Mouse (Mus musculus) kidney, adult 2 months (tissue): ENCODE measurements at regions not wholly inside any gene's neighbourhood (a gene's known extent, or its start where the extent isn't known, plus 50 kb on each side); places are given as distances from the start of the nearest gene placed in this dataset.
"Not testable (repeated sequence)": the region's sequence is repeated elsewhere in the genome, so short reads cannot be mapped to it uniquely, and the experiment has no call there.

ENCODE experiments used
- DNase-seq: peaks from one replicate; pipeline ENCODE4 v3.0.0; 2021
- H3K27ac ChIP-seq: fragments of 200-500 bp; 2 replicates; pipeline ENCODE4 v1.5.1; 2012; ENCODE audit warnings: low read depth, low read length, control low read depth, inconsistent platforms; ENCODE audit not compliant: insufficient read depth
- H3K27me3 ChIP-seq: fragments of 200-500 bp; replicated peaks from 2 replicates; pipeline ENCODE4 v1.6.1; 2012; ENCODE audit warnings: mild to moderate bottlenecking, moderate library complexity, low read length, inconsistent platforms; ENCODE audit not compliant: control insufficient read depth, insufficient read depth
- H3K36me3 ChIP-seq: fragments of 200-500 bp; 2 replicates; pipeline ENCODE4 v1.6.1; 2012; ENCODE audit warnings: mild to moderate bottlenecking, moderate library complexity, low read length, inconsistent platforms; ENCODE audit not compliant: control insufficient read depth, insufficient read depth
- H3K4me1 ChIP-seq: fragments of 200-500 bp; 2 replicates; pipeline ENCODE4 v1.6.1; 2011; ENCODE audit warnings: low read length; ENCODE audit not compliant: control insufficient read depth, insufficient read depth
- H3K4me3 ChIP-seq: fragments of 200-500 bp; 2 replicates; pipeline ENCODE4 v1.5.1; 2011; ENCODE audit warnings: mild to moderate bottlenecking, low read depth, low read length, control low read depth; ENCODE audit not compliant: insufficient read depth
- CTCF ChIP-seq: fragments of 200-500 bp; conservative IDR thresholded peaks from 2 replicates; pipeline ENCODE4 v1.5.1; 2011; ENCODE audit warnings: low read depth, mild to moderate bottlenecking, control low read depth, low read length, moderate library complexity, mixed read lengths; ENCODE audit not compliant: insufficient read depth, insufficient read length
- POLR2A ChIP-seq: fragments of 200-500 bp; IDR thresholded peaks from one replicate; pipeline ENCODE4 v1.6.1; 2011; ENCODE audit warnings: low read depth, low read length, control low read depth
- WGBS: fragments of 180-500 bp; shearing (Covaris S2); methylation state at CpG from one replicate; pipeline ENCODE4 v1.1.7; 2018; 5-methylcytosine and 5-hydroxymethylcytosine counted together

DNA sequence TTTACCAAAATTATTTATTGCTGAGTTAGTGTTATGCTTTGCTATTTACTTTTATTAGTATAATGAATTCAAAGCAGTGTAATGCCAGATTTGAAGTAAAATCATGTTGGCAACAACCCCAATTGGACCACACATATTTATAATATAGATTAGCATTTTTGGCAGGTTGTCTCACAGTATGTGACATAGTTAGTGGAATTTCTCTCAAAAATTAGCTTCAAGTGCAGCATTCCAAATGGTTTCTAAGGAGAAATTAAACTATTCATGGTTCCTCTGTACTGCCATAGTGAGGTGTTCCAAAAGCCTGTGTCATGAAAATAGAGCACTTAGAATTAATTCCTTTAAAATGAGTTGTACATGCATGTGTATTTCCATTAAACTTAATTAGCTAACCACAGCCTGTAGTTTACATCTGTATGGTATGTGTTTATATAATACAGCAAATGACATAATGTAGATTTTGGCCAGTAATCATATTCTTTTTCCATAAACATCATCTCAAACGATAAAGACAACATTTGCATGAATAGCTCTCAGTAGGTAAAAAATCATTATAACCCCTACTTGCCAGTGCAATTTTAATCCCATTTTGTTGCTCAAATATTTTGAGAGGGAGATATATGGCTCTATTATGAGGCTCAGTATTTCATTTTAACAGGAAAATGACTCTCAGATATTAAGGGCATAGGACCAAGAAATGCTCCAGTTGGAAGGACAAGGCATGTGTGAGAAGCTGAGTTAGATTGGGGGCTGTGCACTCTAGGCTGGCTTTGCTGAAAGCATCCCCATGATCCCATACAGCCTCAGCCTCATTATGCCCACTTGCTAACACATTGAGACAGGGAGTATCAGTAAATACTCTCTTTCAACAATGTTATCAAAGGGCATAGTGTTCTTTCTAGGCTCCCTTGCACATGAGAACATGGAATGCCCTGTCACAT lies 678.9 kb downstream of the A830018L16Rik start:
- Histone ChIP-seq H3K27me3 (no peaks in the 10 kb centered on the region), H3K4me3 (no peak overlapping the region), H3K27ac (no peak overlapping the region), H3K36me3 (no peaks in the 10 kb centered on the region), H3K4me1 (no peaks in the 10 kb centered on the region)
- 75% methylated on average over 1 of the region's 1 CpGs for WGBS
- TF ChIP-seq POLR2A (no peak), CTCF (no peak)
- DNase-seq: no peak

DNA sequence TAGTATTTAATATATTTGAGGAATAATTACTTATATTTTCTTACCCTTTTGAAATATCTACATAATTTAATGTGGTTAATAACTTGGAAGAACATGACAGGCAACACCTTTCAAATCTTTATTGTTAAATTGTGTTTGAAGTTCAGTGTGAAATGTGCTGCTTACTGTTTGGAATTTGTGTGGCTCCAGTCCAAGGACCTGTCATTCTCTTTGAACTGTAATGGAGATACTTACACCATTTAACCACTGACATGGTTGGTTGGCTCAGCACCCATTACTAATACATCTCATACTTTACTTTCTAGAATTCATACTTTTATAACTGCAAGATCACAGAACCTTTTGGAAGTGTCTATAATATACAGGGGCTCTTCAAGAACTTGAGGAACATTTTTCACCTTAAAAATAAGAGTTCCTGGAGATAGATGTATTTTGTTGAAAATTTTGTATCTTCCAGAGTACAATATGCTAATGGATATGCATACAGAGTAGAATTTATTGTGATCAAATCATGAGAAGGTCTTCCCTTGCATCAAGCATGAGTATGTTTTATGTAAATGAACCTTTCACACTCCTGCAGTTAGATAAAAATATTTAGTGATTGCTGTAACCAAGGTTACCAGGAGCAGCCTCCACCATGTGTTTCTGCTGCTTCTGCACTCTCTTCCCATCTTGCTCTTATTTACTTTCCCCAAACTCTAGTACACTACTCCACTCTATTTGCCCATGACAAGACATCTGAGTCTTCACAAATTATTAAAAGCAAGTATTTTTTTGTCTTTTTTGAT lies 701.3 kb downstream of the A830018L16Rik start:
- Histone ChIP-seq H3K36me3 (no peaks in the 10 kb centered on the region), H3K4me3 (no peak overlapping the region), H3K4me1 (no peaks in the 10 kb centered on the region), H3K27ac (no peak overlapping the region), H3K27me3 (no peaks in the 10 kb centered on the region)
- no peak for DNase-seq
- no peak for TF ChIP-seq POLR2A
- TF ChIP-seq CTCF: no peak

DNA sequence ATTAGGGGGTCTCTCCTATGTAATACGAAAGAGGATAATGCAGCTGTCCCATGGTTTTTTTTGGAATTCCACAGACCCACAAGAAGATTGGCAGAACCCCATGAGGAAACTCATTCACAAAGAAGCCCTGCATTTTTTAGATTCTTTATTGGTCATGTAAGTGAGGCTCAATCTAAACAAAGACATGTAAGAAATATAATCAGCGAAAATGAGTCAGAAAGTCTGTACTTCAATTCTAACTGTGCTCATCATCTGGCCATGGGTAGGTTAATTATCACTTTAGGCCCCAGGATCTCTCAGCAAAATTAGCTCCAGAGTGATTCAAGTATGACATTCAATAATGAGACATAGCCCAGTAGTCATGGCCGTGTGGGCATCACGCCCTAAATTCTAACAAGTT lies 703.2 kb downstream of the A830018L16Rik start:
- no peaks in the 10 kb centered on the region for H3K4me1 ChIP-seq
- no peak for DNase-seq
- no peaks in the 10 kb centered on the region for H3K27me3 ChIP-seq
- 69% methylated on average over 4 of the region's 4 CpGs for WGBS
- TF ChIP-seq POLR2A (no peak), CTCF (no peak)
- no peak overlapping the region for H3K27ac ChIP-seq
- no peak overlapping the region for H3K4me3 ChIP-seq
- H3K36me3 ChIP-seq: no peaks in the 10 kb centered on the region

DNA sequence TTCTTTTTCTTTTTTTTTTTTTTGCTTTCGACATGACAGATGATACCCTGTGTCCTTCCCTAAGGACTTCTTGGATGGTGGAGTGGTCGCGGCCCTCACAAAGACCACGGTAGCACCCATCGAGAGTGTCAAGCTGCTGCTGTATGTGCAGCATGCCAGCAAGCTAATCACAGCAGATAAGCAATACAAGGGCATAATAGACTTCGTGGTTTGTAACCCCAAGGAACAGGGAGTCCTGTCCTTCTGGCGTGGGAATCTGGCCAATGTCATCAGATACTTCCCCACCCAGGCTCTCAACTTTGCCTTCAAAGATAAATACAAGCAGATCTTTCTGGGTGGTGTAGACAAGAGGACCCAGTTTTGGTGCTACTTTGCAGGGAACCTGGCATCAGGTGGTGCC lies 707.0 kb downstream of the A830018L16Rik start:
- WGBS: 81% methylated on average over 7 of the region's 7 CpGs
- no peak for TF ChIP-seq CTCF
- no peak for TF ChIP-seq POLR2A
- Histone ChIP-seq H3K27ac (no peak overlapping the region), H3K4me3 (no peak overlapping the region), H3K4me1 (no peaks in the 10 kb centered on the region), H3K36me3 (no peaks in the 10 kb centered on the region), H3K27me3 (no peaks in the 10 kb centered on the region)
- DNase-seq: no peak

DNA sequence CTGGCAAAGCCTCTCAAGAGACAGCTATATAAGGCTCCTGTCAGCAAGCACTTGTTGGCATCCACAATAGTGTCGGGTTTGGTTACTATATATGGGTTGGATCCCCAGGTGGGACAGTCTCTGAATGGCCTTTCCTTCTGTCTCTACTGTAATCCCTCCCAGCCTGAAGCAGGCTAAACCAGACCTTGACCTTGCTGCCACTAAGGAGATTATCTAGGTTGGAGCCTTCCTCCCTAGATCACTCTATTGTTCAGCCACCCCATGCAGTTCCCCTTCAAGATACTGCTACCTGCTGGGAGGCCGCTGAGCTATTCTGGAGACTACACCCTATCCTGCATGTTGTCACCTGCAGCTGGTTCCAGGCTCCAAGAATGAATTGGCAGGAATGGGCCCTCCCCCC lies 712.7 kb downstream of the A830018L16Rik start:
- not testable (repeated sequence) for H3K27me3 ChIP-seq, DNase-seq, H3K36me3 ChIP-seq, H3K27ac ChIP-seq, H3K4me1 ChIP-seq, H3K4me3 ChIP-seq
- 74% methylated on average over 2 of the region's 2 CpGs for WGBS

DNA sequence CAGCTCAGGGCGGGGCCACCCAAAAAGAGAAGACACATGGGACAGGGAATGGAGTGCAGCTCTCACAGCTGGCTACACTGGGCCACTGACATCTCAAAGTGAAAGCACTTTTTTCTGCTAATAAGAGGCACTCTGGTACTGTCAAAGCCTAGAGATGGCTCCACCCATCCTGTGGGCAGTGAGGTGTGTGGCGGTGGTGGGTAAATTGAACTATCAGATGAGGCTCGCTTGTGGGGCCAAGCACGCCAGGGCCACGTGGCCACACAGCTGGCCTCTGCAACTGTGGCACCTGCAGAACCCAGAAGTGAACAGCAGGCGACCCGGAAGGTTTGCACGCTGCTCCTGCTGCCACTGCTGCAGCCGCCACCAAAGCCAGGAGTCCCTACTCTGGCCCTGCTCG lies 756.6 kb downstream of the A830018L16Rik start:
- H3K27me3 ChIP-seq: no peaks in the 10 kb centered on the region
- TF ChIP-seq CTCF: no peak
- TF ChIP-seq POLR2A: no peak
- H3K36me3 ChIP-seq: no peaks in the 10 kb centered on the region
- no peak for DNase-seq
- H3K4me1 ChIP-seq: no peaks in the 10 kb centered on the region
- H3K4me3 ChIP-seq: no peak overlapping the region
- 67% methylated on average over 10 of the region's 10 CpGs for WGBS
- H3K27ac ChIP-seq: no peak overlapping the region

DNA sequence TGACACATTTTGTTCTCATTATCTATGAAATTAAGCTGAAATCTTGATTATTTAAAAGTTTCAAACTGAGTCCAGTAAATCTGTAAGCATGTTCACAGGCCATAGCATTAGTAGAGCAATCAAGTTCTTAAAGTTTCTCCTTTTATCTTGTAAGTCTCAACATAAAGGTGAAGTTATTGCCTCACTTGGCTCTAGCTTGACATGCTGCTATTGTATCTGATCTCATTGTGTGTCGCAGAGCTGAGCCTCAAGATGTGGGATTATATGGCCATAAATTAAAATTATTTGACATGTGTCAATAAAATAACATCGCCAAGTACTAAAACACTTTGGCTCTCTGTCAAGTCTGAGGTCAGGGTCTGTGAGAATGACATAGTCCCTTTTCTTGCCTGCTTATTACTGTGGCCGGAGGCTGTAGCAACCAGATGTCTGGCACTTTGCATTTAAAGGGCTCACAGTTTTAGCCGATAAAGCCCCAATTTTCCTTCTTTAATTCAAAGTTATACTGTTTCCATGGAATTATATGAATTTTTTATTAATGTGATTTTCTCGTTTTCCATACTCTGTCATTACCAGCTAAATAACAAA lies 775.8 kb downstream of the A830018L16Rik start:
- no peak overlapping the region for H3K27ac ChIP-seq
- H3K36me3 ChIP-seq: no peaks in the 10 kb centered on the region
- no peak overlapping the region for H3K4me3 ChIP-seq
- DNase-seq: no peak
- H3K4me1 ChIP-seq: no peaks in the 10 kb centered on the region
- 74% methylated on average over 5 of the region's 5 CpGs for WGBS
- no peaks in the 10 kb centered on the region for H3K27me3 ChIP-seq
- TF ChIP-seq CTCF (no peak), POLR2A (no peak)
